Mouse (Mus musculus) right cerebral cortex, postnatal 4 days (tissue): ENCODE results near the gene Clns1a.

Experiments used
- DNase-seq: peaks from one replicate; pipeline ENCODE4 v3.0.0-alpha.2; 2022

Clns1a gene

DNA sequence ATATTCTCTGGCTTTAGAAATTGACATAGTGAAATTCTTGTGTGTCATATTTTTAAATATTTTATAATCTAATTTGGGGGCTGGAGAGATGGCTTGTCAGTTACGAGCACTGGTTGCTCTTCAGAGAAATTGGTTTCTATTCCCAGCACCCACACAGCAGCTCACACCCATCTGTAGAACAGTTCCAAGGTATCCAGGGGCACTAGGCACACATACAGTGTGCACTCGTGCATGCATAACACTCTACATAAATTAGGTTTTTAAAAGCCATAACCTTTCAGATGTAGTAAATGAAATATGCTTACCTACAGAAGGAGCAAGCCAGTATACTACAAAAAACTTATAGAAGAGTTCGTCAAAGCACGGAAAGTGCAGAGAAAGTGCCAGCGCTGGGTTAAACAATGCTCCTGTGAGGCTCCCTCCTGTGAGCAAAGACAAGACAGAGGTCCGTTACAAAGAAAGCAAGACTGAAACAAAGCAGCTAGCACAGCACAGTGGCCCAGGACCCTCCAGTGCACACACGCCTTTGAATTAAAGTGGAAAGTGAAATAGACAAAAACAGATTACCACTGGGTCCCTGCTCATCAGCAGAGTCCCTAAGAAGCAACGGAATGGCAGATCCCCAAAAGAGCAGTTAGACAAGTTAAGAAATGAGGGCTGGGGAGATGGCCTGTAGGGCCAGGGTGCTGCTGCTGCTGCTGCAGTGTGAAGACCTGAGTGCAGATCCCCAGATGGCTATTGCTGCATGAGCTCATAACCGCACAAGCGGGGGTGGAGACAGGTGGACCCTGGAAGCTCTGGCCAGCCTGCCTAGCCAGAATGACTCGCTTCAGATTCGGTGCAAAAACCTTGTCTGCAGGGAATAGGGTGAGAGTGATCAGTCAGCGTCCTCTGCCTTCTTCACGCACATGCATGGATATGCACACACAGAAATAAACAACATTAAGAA lies 32.5 kb downstream of the Clns1a start:
- no peak for DNase-seq

DNA sequence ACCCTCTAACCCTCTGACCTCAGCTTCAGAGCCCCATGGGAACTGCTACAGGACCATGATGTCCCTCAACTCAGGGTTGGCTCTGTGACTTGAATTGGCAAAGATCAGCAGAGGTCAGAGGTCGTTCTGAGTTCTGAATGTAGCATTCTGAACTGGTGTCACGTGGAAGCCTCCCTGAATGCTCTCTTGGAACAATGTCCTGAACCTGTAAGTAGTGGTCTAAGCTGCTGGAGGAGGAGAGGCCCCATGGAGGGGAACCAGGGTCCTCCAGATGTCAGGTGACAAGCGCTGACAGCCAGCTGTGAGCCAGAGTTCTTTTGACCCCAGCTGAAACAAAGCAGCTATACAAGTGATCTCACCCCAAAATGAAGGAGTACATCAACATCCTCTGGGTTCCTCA lies 34.0 kb downstream of the Clns1a start:
- DNase-seq, result no peak

DNA sequence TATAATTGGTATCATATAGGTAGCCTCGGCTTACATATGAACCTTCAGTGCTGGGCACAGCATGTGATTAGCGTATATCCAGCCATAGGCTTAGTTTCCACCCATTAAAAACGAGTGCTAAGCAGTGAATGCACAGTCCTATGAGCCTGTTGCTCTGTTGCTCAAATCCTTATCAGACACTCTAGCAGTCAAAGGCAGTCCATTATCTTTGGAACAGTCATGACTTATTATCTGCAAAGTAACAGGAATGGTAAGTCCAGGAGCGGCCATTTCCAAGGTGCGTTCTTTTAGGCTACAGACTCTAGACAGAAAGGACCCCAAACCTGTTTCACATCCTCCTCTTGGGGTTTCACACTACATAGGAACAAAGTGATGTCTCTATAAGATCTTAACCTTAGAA lies 37.2 kb downstream of the Clns1a start:
- no peak for DNase-seq

DNA sequence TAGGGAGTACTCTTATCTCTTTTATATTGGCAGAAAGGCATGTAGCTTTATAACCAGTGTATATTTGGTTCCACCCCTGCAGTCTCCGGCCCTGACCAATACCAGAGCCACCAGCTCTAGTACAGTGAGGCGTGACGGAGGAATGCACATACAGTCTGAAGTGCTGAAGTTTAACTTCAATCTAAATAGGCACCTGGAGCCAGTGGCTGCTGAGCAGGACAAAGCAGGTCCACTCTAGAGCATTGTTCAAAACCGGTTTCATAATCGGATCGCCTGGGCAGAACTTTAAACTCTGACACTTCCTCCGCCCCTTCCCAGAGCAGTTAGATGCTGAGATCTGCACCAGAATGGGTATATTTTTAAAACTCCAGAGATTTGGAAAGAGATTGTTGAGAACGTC lies 38.6 kb downstream of the Clns1a start:
- no peak for DNase-seq

DNA sequence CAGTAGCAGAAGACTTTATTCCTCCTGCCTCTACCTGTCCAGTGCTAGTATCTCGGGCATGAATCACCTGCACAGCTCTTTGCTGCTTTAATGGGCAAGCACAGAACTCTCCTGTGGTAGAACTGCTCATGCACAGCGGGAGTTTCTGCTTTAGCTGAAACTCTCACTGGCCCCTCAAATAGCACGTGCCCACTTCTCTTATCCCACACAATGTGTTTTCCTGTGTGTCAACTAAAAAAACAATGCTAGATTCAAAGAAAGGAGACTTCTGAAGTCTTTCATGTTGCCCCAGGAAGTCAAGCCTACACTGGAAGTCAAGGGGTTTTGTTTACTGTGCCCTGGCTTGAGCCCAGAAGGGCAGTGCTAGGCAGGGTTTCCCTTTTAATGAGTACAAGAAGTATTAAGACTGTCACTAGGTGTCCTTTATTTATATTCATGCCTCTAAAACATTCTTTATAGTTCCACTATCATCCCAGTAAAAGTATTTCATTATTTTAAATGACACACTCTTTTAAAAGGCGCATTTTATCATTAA lies 39.5 kb downstream of the Clns1a start:
- DNase-seq, result no peak

DNA sequence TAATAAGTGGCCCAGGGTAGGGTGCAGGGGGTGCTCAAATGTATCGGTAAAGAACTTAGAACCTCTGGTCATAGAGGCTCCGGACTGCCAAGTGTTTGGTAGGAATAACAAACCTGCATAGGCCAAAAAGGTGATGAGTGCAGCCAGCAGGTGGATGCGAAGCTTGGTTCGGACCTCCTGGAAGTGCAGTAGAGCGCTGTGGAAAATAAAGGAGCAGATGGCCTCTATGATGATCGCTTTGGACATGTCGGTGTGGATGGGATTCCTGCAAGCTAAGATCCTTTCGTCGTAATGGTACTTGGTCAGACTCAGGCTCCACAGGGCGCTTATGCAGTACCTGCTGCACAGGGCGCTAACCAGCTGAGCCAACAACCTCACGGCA lies 40.8 kb downstream of the Clns1a start:
- DNase-seq, result no peak

DNA sequence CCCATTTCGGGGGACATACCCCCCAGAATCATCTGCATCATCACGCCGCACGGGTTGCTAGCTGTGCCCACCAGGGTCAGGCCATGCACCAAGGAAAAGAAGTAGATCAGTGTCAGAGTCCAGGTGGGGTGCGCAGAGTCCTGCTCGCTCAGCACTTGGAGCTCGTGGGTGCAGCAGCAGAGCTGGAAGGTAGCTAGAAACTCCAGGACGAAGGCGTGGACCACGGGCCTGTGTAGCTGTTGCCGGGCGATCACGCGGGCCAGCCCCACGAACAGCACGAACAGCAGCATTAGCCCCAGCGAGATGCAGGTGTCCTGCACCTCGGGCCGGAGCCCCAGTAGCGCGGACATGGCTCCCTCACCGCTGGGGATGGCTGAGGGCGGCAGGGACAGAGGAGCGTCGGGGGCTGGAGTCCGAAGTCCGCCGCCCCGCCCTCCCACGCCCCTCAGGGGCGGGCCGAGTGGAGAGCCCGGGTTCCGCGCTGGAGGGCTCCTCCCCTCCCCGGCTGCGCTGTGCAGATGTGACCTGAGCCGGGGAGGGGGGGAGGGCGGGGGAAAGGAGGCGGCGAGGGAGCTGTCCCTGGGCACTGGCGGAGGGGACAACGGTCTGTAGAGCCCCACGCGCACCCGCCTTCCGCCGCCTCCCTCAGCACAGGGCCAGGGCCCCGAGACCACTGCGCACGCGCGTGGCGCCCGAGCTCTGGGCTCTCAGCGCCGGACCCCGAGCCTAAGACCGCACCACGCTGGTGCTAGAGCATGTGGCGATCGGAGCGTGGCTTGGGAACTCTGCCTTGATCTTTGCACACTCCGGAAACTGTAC lies 41.4 kb downstream of the Clns1a start, which contains the start of gene Aqp11:
Aqp11 (minus strand) TSS at position 652 of the 819 bp plus-strand sequence.
- peak; percentile 76 for DNase-seq

DNA sequence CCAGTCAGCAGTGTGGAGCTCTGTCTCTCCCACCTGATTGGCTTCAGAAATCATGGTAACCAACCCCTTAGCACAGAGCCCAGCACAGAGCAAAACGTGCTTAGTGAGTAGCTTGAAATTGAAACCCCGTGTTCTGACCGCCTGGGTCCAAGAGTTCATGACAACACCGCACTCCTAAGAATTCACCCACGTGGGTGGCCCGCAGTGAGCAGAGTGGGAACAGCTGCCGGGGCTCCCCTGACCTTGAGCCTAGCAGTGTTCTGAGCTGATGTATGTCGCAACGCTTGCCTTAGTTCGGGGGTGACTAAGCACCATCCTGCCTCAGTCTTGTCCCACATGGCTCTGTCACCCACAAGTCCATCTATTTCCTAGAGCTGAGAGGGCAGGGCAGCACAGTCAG lies 44.5 kb downstream of the Clns1a start:
- no peak for DNase-seq

DNA sequence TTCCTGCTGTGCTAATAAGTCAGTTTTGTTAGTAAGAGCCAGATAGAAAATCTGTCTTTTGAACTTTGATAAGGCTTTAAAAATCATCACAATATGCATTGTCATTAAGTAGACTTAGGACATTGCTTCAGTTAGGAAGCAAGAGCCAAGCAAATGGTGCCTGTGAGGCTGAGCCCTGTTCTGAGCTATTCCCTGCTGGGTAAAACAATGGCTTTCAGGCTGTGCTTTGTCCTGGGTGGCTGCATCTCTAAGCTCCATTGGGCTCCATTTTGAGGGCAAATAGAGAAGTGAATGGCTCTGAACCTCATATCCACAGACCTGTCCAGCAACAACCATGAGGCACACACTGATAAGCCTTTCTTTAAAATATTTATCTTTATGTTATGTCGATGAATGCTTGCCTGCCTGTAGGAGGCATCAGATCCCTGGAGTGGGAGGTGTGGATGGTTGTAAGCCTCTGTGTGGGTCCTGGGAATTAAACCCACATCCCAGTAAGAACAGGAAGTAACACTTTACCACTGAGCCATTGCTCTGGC lies 45.4 kb downstream of the Clns1a start:
- DNase-seq, result no peak

DNA sequence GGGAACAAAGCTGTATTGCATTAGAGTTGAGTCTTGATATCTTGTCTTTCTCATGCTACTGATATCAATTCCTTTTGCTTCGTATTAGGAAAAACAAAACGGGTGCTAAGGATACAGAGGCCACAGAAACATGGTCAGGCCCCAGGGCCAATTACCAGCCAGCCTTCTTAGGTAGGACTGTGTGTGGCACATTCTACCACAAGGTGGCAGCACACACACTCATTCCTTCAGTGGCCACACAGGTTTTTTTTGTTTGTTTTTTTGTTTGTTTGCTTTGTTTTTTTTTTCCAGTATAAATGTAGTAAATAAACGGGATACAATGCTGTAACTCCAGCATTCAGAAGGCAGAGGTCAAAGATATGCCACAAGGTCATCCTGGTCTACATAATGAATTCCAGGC lies 48.9 kb downstream of the Clns1a start:
- peak; percentile 75 for DNase-seq

DNA sequence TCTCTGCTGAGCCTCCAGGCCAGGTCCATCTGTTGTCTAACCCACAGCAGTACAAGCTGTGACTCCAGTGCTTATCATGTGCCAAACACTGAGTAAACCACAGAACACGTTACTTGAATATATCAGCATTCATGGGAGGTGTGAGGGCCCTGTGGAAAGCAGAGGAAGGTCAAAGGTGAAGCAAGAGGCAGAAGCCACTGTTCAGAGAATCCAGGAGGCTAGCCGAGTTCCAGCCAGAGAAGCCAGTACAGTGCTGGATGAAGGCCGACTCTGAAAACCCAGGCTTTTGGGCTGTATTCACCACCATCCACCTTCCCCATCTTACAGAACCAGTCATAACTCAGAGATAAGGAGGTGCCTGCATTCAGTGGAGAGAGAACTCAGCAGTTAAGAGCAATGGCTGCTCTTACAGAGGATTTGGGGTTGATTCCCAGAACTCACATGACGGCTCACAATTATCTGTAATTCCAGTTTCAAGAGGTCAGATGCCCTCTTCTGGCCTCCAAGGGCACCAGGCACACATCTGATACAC lies 50.8 kb downstream of the Clns1a start:
- DNase-seq, result no peak

DNA sequence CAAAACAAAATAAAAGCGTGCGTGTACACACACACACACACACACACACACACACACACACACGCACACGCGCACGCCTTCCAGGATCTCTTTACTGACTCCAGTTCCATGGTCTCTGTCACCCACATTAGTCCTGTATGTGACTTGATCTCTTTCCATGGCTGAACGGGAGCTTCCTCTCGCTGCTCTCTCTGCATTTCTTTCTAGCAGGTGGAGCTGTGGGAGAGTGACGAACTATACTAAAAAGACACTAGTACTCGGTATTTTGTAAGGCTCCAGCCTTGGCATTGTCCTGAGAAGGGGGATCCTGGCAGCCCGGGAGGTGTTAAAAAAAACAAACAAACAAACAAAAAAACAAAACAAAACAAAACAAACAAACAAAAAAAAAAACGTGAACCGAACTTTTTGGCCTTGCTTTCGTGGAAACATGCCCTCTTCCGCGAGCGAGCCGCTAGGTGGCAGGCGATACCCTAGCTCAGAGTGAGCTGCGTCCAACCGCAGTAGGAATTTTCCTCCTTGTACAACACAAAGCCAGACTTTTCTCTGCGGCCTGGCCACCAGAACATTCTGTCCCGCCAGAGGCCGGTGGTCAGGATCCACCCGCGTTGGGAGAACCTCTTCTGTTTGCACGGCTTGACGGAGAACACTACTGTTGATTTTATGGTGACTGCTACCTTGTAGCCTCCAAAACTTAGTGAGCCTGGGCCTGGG lies 51.5 kb downstream of the Clns1a start:
- peak; percentile 86 for DNase-seq

DNA sequence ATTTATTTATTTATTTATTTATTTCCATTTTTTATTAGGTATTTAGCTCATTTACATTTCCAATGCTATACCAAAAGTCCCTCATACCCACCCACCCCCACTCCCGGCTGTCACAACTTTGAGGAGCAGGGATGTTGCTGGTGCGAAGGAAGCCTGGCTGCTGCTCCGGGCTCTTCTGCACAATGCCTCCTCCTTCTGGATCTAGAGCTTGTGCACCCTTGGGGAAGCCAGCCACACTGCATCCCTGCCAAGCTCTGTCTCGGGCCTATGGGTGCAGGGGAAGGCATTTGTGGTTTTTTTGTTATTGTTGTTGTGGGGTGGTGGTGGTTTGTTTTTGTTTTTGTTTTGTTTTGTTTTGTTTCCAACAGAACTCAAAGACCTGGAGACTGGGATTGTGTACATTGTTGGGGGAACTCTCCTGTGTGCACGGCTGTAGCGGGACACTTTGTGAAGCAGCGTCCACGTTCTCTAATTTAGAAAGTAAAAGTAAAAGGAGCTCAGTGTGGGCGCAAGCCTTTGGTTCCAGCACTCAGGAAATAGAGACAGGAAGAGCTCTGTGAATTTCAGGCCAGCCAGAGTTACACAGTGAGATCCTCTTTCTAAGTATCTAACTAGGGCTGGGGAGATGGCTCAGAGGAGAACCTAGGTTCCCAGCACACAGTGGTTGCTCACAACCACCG lies 52.2 kb downstream of the Clns1a start:
- no peak for DNase-seq

DNA sequence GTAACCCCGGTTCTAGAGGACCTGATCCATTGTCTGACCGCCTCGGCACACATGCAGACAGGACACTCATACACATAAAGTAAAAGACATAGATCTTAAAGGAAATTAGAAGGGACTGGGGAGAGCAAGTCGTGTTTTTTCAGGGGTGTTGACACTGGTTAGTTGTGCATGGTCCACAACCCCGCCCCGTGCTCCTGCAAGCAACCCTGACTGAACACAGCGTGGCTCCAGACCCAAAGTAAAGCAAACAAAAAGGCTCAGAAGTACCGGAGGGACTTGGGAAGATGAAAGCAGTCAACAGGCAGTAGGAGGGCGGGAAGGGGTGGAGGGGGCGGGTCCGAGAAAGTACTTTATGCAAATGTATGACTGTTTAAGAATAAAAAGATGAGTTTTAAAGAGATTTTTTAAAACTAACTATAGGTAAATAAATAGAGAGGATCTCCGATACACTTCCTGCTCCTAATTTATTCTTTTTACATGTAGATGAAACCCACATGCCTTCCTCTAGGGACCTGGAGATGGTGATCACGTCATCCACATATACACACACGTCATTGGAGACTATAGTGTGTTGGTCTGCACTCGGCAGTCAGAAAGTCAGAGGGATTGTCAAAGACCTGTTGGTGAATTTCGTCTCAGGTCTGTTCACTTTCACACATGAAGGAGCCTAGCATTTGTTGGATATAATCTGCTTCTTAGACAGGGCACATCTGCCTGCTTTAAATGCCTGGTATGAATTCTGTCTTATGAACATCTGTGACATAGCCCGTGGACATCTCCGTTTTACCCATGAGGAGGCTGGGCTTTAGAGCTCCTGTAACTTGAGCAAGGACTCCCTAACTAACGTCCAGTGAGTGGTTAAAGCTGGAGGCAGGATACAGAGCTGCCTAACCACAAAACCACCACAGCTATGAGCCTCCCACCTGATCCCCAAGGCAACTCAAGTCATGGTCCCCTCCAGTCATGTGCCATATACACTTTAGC lies 53.1 kb downstream of the Clns1a start:
- no peak for DNase-seq

DNA sequence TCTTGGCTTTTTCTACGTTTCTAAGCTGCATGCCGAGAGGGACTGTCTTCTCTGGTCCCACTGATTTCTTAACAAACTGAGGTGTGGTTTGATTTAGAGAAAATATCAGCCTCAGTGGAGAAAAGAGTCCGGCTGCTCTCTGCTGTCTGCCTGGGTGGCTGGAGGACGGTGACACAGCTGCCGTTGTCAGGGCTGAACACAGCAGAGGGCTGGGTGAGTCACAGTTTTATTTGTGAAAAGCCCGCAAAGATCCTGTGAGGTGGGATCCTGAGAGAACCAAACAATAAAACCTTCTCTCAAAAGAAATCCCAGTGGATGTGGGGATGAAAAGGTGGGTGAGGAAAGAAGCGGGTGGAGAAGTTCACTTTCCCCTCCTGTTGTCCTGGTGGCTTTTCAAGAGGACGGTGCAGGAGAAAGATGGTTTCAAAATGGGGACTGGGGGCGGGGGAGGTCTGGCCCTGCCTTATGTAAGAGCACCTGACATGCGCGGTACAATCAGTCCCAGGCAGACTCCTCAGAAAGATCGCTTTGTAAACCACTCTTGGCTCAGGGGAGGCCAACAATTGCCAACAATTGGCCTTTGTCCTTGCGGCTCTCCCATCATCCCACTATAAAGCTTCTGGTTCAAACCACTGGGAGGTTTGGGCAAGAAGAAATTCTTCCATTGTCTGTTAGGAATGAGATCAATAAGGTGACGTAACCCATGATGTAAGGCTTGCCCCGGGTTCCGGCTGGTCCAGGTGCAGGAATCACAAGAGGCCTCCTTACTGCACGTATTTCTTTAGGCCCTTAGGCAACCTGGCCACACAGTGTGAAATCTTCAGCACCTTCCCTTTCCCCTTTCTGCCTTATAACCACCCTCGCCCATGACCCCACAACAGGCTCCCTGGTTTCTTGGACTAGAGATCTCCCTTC lies 60.8 kb downstream of the Clns1a start:
- no peak for DNase-seq

DNA sequence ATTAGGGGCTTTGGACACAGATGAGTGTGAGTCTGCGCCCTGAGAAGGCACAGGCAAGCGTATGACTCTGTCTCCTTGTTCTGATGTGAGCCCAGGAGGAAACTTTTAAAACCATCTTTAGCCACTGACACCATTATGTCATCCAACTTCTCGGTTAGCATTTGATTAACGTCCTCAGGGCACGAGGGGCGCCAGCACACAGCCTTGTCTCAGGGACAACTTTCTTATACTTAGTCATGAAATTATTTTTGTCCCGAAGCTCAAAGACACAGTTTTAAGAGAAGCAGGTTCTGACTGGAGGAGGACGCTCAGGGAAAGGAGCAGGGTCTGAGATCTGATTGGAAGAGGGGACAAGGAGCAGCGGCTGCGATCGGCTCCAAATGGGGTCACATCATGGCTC lies 68.2 kb downstream of the Clns1a start:
- no peak for DNase-seq

DNA sequence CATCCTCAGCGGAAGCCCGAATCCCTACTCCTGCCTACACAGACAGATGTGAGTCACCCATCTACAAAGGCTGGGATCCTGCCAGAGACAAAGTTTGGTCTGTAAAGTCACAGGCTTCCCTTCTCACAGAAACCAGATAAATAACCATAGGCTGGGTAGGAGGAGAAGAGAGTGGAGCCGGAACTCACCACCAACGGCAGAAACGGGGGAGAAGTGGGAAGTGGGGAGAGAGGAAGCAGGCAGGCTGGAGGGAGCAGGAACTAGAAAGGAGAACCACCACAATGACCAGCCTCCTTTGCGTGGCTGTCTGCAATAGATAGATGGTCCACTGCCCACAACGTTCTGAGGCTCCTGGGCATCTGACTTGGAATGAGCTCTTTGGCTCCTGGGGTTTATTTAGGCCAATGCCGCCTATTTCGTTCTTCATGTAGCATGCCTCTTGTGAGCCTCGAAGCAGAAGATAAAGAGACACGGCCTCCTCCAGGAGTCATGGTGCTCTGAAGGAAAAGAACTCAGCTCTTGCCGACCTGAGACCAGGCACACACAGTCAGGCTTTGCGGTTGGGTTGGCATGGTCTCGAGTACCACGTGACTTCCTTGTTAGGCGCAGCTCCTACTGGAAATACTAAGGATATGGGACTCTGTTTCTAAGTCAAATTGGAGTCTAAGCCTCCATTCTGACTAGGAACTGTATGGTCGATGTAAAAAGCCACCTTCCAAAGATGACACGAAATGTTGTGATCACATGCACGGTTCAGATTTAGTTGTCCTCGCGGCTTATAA lies 68.9 kb downstream of the Clns1a start:
- no peak for DNase-seq

DNA sequence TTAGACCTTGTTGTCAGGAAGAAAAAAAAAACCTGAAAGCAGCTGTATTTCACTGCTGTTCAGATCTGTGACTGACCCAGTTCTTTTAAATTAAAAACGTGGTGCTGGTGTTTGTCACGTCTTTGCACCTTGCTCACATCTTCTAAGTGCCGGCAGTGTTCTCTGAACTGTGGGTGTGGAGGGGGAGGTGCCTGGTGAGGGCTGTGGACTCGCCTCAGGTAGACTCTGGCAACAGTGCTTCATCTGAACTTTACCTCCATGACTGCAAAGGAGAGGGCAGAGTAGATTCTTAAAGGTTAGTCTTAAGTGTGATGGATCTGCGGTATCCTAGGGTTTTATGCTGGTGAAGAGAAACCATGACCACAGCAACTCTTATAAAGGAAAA lies 69.5 kb downstream of the Clns1a start:
- DNase-seq, result no peak
